Mouse (Mus musculus): ENCODE measurements at regions not wholly inside any gene's neighbourhood (a gene's known extent, or its start where the extent isn't known, plus 50 kb on each side); places are given as distances from the start of the nearest gene placed in this dataset.

GRCm38 (mm10) chr3:83663716-83664115, 102.4 kb upstream of the Sfrp2 start:
- intact Hi-C loops (cut with DNase I): no loop called here
- no peak for DNase-seq (ENCODE audit: low spot score in 2 of 2)

GRCm38 (mm10) chr3:83676147-83676546, 90.0 kb upstream of the Sfrp2 start:
- intact Hi-C loops (cut with DNase I): no loop called here
- no peak for DNase-seq (ENCODE audit: low spot score in 2 of 2)

GRCm38 (mm10) chr3:83686611-83687010, 79.5 kb upstream of the Sfrp2 start:
- intact Hi-C loops (cut with DNase I): no loop called here
- no peak for DNase-seq (ENCODE audit: low spot score in 2 of 2)

- intact Hi-C loops (cut with DNase I): no loop called here
Observed at GRCm38 (mm10) chr3:83687503-83687902, 78.6 kb upstream of the Sfrp2 start.

GRCm38 (mm10) chr3:83689068-83689976, 76.8 kb upstream of the Sfrp2 start:
- intact Hi-C loops (cut with DNase I): no loop called here
- peak in 1 of 2 experiments; percentile 62 for DNase-seq (ENCODE audit: low spot score in 2 of 2)

More at GRCm38 (mm10) chr3:83687503-83687902, 78.6 kb upstream of the Sfrp2 start:
- no peak for DNase-seq (ENCODE audit: low spot score in 2 of 2)

GRCm38 (mm10) chr3:83694505-83694904, 71.6 kb upstream of the Sfrp2 start:
- no peak for DNase-seq (ENCODE audit: low spot score in 2 of 2)
- intact Hi-C loops (cut with DNase I): no loop called here

GRCm38 (mm10) chr3:83699751-83700150, 66.4 kb upstream of the Sfrp2 start:
- intact Hi-C loops (cut with DNase I): no loop called here

GRCm38 (mm10) chr3:83701075-83701474, 65.0 kb upstream of the Sfrp2 start:
- intact Hi-C loops (cut with DNase I): loop anchor here (1.0 kb wide), 1 partner anchor 414 kb away; no protein-coding TSS in a partner anchor
- DNase-seq (ENCODE audit: low spot score in 2 of 2): peak in 1 of 2 experiments; percentile 16

More at GRCm38 (mm10) chr3:83699751-83700150, 66.4 kb upstream of the Sfrp2 start:
- DNase-seq (ENCODE audit: low spot score in 2 of 2): no peak

- intact Hi-C loops (cut with DNase I): no loop called here
- DNase-seq (ENCODE audit: low spot score in 2 of 2): no peak
Observed at GRCm38 (mm10) chr3:83704559-83704958, 61.6 kb upstream of the Sfrp2 start.

- DNase-seq (ENCODE audit: low spot score in 2 of 2): no peak
- intact Hi-C loops (cut with DNase I): no loop called here
Observed at GRCm38 (mm10) chr3:83705253-83705652, 60.9 kb upstream of the Sfrp2 start.

GRCm38 (mm10) chr3:83706531-83707243, 59.4 kb upstream of the Sfrp2 start:
- intact Hi-C loops (cut with DNase I): no loop called here
- DNase-seq (ENCODE audit: low spot score in 2 of 2): peak in 1 of 2 experiments; percentile 8

GRCm38 (mm10) chr3:83707278-83707677, 58.8 kb upstream of the Sfrp2 start:
- intact Hi-C loops (cut with DNase I): no loop called here
- DNase-seq (ENCODE audit: low spot score in 2 of 2): no peak

GRCm38 (mm10) chr3:83708973-83709372, 57.1 kb upstream of the Sfrp2 start:
- no peak for DNase-seq (ENCODE audit: low spot score in 2 of 2)
- intact Hi-C loops (cut with DNase I): no loop called here

- intact Hi-C loops (cut with DNase I): no loop called here
Observed at GRCm38 (mm10) chr3:83709531-83709930, 56.6 kb upstream of the Sfrp2 start.

GRCm38 (mm10) chr3:83710995-83711541, 55.1 kb upstream of the Sfrp2 start:
- DNase-seq (ENCODE audit: low spot score in 2 of 2): no peak
- intact Hi-C loops (cut with DNase I): no loop called here

More at GRCm38 (mm10) chr3:83709531-83709930, 56.6 kb upstream of the Sfrp2 start:
- DNase-seq (ENCODE audit: low spot score in 2 of 2): no peak

- DNase-seq (ENCODE audit: low spot score in 2 of 2): no peak
- intact Hi-C loops (cut with DNase I): no loop called here
Observed at GRCm38 (mm10) chr3:83712355-83712754, 53.8 kb upstream of the Sfrp2 start.

- intact Hi-C loops (cut with DNase I): no loop called here
- DNase-seq (ENCODE audit: low spot score in 2 of 2): no peak
Observed at GRCm38 (mm10) chr3:83714572-83714971, 51.5 kb upstream of the Sfrp2 start.

All from left cerebral cortex, postnatal 25 days (tissue).